Mouse (Mus musculus) cerebellum, adult 2 months (tissue): ENCODE measurements around the gene Ecm2.

Experiments used
- CTCF ChIP-seq: fragments of 200-500 bp; IDR thresholded peaks from 2 replicates; pipeline ENCODE4 v1.5.1; 2011; ENCODE audit warnings: low read depth, mild to moderate bottlenecking, control low read depth, low read length, moderate library complexity, borderline replicate concordance; ENCODE audit not compliant: insufficient read depth
- POLR2A ChIP-seq: fragments of 200-500 bp; IDR thresholded peaks from 2 replicates; pipeline ENCODE4 v1.6.1; 2011; ENCODE audit warnings: low read length, control low read depth, borderline replicate concordance; ENCODE audit not compliant: insufficient read depth

DNA sequence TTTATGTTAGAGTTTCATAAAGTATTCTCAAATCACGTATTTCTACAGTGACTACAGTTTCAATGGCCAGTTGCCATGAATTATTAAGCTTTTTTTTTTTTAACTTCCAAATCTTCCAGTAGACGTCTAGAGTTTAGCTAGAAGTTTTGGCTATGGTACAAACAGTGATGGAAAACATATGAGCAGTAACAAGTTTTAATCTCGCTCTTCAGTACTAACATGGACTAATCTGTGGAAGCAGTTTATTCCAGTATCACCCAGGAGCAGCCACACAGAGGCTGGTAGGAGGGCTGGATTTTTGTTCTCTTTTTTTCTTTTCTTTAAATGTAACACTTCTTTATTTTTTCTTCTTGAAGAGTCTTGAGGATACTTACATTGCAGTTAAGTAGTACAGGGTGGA lies 39.7 kb downstream of the Ecm2 start, which contains the start of gene Aspn:
- TF ChIP-seq CTCF (no peak), POLR2A (no peak)
